Mouse (Mus musculus): ENCODE results near the gene Spata46.

The Spata46 gene

GRCm38 (mm10) chr1:170343081-170343480 is 34.5 kb downstream of the Spata46 start:
- DNase-seq (ENCODE audit: low spot score in 2 of 2), result no peak

GRCm38 (mm10) chr1:170343906-170344305 is 35.3 kb downstream of the Spata46 start:
- no peak for DNase-seq (ENCODE audit: low spot score in 2 of 2)

- DNase-seq (ENCODE audit: low spot score in 2 of 2), result no peak
Measured at GRCm38 (mm10) chr1:170346266-170346665, 37.7 kb downstream of the Spata46 start.

- DNase-seq (ENCODE audit: low spot score in 2 of 2), result no peak
Measured at GRCm38 (mm10) chr1:170351080-170351479, 42.5 kb downstream of the Spata46 start.

GRCm38 (mm10) chr1:170353335-170353734 is 44.7 kb downstream of the Spata46 start:
- no peak for DNase-seq (ENCODE audit: low spot score in 2 of 2)

GRCm38 (mm10) chr1:170360183-170360915 is 51.7 kb downstream of the Spata46 start:
- DNase-seq (ENCODE audit: low spot score in 2 of 2), result no peak
